Mouse (Mus musculus) heart, postnatal 25 days (tissue): ENCODE measurements around the gene H2al1j. TPM values are rescaled to one million over a fixed set of nuclear protein-coding genes. Genes with fewer than 3 reads are reported as not detected.
"Not testable (repeated sequence)": the region's sequence is repeated elsewhere in the genome, so short reads cannot be mapped to it uniquely, and the experiment has no call there.

Source experiments
- DNase-seq: peaks from one replicate; pipeline ENCODE4 v3.0.0; 2022; ENCODE audit warnings: low spot score
- intact Hi-C: fragments of 180-260 bp; cut with DNase I; formaldehyde crosslinking; loops from one replicate; pipeline ENCODE4 v1.15.1; 2025
- total RNA-seq, 2 experiments: library from RNA; stranded (reverse); gene quantifications; 2 replicates each; pipeline ENCODE4 v1.2.3; 2021

H2al1j gene
- total RNA-seq = not detected

DNA sequence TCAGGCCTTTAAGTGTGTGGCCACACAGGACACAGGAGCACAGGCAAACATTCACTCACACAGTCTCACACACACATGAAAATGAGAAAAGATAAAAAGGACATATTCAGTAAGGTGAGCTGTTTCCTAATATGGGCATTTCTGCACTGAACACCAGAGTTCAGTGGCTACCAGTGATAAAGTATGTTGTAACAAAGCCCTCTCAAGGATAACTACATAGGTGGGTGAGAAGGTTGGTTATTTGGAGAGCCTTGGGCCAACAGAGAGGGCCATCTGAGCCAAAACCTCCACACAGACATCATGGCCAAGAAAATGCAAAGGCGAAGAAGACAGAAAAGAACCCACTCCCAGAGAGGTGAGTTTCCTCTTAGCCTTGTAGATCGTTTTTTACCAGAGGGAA, at the start of gene H2al1j:
Gene H2al1j (plus strand): TSS at position 301 of the 400 bp plus-strand sequence.
- intact Hi-C loops, DNase-seq: not testable (repeated sequence)

GRCm38 (mm10) chrX:11280741-11281140, 46.9 kb upstream of the H2al1j start:
- intact Hi-C loops = loop anchor here (10.0 kb wide), 1 partner anchor 56 kb away; no protein-coding TSS in a partner anchor
- DNase-seq = no peak

DNA sequence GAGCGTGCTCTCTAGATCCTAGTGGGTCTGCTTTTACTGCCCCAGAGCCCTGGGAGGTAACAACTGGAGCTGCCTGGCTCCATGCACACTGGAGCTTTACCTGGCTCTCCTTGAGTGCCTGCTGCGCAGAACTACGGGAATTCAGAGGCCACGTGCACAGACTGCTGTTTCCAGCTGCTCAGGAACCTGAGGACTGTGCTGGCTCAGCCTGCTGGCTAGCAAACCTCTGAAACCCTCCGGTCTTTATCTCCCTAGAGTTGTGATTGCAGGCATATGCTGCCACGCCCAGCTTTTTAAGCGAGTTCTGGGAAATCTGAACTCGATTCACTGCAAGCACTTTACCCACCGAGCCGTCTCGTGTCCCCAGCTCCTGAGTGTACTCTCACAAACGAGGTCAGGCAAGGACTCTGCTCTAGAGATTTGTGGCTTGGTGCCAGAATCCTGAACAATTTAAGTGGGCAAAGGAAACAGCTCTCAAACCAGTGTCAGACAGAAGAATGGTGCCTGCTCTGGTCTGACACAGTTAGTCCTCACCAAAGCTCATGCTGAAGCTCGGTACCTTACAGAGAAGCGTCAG, 39.2 kb upstream of the H2al1j start:
- intact Hi-C loops = loop anchor here (10.0 kb wide), 1 partner anchor 64 kb away; no protein-coding TSS in a partner anchor
- no peak for DNase-seq

- no peak for DNase-seq
- intact Hi-C loops = loop anchor here (10.0 kb wide), 1 partner anchor 64 kb away; no protein-coding TSS in a partner anchor
Observed at GRCm38 (mm10) chrX:11289244-11289643, 38.4 kb upstream of the H2al1j start.

- intact Hi-C loops, DNase-seq: not testable (repeated sequence)
Observed at GRCm38 (mm10) chrX:11298957-11299356, 28.7 kb upstream of the H2al1j start, which contains the start of gene H2al1a. TSS of gene H2al1a (plus strand) at chrX:11299257.

DNA sequence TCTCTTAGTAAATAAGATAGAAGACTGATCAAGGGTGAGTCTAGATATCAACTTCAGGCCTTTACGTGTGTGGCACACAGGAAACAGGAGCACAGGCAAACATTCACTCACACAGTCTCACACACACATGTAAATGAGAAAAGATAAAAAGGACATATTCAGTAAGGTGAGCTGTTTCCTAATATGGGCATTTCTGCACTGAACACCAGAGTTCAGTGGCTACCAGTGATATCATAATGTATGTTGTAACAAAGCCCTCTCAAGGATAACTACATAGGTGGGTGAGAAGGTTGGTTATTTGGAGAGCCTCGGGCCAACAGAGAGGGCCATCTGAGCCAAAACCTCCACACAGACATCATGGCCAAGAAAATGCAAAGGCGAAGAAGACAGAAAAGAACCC, 25.5 kb upstream of the H2al1j start, which contains the start of gene H2al1b:
Gene H2al1b (plus strand): TSS at position 301 of the 400 bp plus-strand sequence.
- DNase-seq, intact Hi-C loops: not testable (repeated sequence)

GRCm38 (mm10) chrX:11305355-11305754, 22.3 kb upstream of the H2al1j start, which contains the start of gene H2al1c:
TSS of gene H2al1c (plus strand) at chrX:11305655.
- DNase-seq, intact Hi-C loops: not testable (repeated sequence)

GRCm38 (mm10) chrX:11308524-11308923, 19.1 kb upstream of the H2al1j start, which contains the start of gene H2al1d:
TSS of gene H2al1d (plus strand) at chrX:11308824.
- intact Hi-C loops, DNase-seq: not testable (repeated sequence)

DNA sequence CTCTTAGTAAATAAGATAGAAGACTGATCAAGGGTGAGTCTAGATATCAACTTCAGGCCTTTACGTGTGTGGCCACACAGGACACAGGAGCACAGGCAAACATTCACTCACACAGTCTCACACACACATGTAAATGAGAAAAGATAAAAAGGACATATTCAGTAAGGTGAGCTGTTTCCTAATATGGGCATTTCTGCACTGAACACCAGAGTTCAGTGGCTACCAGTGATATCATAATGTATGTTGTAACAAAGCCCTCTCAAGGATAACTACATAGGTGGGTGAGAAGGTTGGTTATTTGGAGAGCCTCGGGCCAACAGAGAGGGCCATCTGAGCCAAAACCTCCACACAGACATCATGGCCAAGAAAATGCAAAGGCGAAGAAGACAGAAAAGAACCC, 16.0 kb upstream of the H2al1j start, which contains the start of gene H2al1e:
Gene H2al1e (plus strand): TSS at position 301 of the 400 bp plus-strand sequence.
- intact Hi-C loops, DNase-seq: not testable (repeated sequence)

DNA sequence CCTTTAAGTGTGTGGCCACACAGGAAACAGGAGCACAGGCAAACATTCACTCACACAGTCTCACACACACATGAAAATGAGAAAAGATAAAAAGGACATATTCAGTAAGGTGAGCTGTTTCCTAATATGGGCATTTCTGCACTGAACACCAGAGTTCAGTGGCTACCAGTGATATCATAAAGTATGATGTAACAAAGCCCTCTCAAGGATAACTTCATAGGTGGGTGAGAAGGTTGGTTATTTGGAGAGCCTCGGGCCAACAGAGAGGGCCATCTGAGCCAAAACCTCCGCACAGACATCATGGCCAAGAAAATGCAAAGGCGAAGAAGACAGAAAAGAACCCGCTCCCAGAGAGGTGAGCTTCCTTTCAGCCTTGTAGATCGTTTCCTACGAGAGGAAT, 12.8 kb upstream of the H2al1j start, which contains the start of gene H2al1f:
Gene H2al1f (plus strand): TSS at position 301 of the 400 bp plus-strand sequence.
- intact Hi-C loops = not testable (repeated sequence)

GRCm38 (mm10) chrX:11317956-11318355, 9.7 kb upstream of the H2al1j start, which contains the start of gene H2al1g:
TSS of gene H2al1g (plus strand) at chrX:11318256.
- DNase-seq, intact Hi-C loops: not testable (repeated sequence)

More for the DNA sequence above, 12.8 kb upstream of the H2al1j start, which contains the start of gene H2al1f:
- not testable (repeated sequence) for DNase-seq

DNA sequence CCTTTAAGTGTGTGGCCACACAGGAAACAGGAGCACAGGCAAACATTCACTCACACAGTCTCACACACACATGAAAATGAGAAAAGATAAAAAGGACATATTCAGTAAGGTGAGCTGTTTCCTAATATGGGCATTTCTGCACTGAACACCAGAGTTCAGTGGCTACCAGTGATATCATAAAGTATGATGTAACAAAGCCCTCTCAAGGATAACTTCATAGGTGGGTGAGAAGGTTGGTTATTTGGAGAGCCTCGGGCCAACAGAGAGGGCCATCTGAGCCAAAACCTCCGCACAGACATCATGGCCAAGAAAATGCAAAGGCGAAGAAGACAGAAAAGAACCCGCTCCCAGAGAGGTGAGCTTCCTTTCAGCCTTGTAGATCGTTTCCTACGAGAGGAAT, 6.4 kb upstream of the H2al1j start, which contains the start of gene H2al1h:
Gene H2al1h (plus strand): TSS at position 301 of the 400 bp plus-strand sequence.
- intact Hi-C loops = not testable (repeated sequence)

DNA sequence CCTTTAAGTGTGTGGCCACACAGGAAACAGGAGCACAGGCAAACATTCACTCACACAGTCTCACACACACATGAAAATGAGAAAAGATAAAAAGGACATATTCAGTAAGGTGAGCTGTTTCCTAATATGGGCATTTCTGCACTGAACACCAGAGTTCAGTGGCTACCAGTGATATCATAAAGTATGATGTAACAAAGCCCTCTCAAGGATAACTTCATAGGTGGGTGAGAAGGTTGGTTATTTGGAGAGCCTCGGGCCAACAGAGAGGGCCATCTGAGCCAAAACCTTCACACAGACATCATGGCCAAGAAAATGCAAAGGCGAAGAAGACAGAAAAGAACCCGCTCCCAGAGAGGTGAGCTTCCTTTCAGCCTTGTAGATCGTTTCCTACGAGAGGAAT, 3.3 kb upstream of the H2al1j start, which contains the start of gene H2al1i:
Gene H2al1i (plus strand): TSS at position 301 of the 400 bp plus-strand sequence.
- DNase-seq, intact Hi-C loops: not testable (repeated sequence)

More for the DNA sequence above, 6.4 kb upstream of the H2al1j start, which contains the start of gene H2al1h:
- DNase-seq = not testable (repeated sequence)

- intact Hi-C loops = no loop called here
- DNase-seq = no peak
Observed at GRCm38 (mm10) chrX:11345762-11346161, 18.1 kb downstream of the H2al1j start.

- intact Hi-C loops = no loop called here
- no peak for DNase-seq
Observed at GRCm38 (mm10) chrX:11346756-11347155, 19.1 kb downstream of the H2al1j start.

- intact Hi-C loops = loop anchor here (10.0 kb wide), 1 partner anchor 96 kb away; no protein-coding TSS in a partner anchor
- no peak for DNase-seq
Observed at GRCm38 (mm10) chrX:11360823-11361222, 33.2 kb downstream of the H2al1j start.

- intact Hi-C loops = loop anchor here (10.0 kb wide), 1 partner anchor 96 kb away; no protein-coding TSS in a partner anchor
- no peak for DNase-seq
Observed at GRCm38 (mm10) chrX:11361261-11361660, 33.6 kb downstream of the H2al1j start.

GRCm38 (mm10) chrX:11363890-11364289, 36.3 kb downstream of the H2al1j start:
- DNase-seq = no peak
- intact Hi-C loops = loop anchor here (10.0 kb wide), 1 partner anchor 99 kb away; no protein-coding TSS in a partner anchor

GRCm38 (mm10) chrX:11365151-11365550, 37.5 kb downstream of the H2al1j start:
- intact Hi-C loops = loop anchor here (10.0 kb wide), 1 partner anchor 100 kb away; no protein-coding TSS in a partner anchor

More at GRCm38 (mm10) chrX:11365151-11365550, 37.5 kb downstream of the H2al1j start:
- no peak for DNase-seq
